Mouse (Mus musculus): ENCODE data around the gene Trim72.

The Trim72 gene

GRCm38 (mm10) chr7:128053061-128053460, 49.3 kb downstream of the Trim72 start:
- no peak for DNase-seq (ENCODE audit: low read depth)

DNA sequence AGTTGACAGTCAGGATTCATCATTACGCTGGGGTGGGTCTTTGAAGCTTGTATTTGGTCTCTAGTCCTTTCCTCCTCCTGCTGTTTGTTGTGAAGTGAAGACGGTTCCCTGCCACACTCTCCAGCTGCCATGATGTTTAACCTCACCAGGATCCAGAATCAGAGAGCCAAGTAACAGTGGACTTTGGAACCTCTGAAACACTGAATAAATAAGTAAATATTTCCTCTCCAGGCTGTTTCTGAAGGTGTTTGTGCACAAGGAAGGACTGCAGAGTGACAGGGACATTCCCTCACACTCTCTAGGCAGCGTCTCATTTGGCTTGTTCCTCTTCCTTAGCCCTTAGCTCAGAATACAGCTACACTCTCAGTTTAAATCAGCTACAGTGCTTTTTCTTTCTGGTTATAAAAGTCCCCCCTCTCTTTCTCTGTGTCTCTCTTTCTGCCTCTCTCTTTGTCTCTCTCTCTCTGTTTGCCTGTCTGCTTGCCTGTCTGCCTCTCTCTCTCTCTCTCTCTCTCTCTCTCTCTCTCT, 53.2 kb downstream of the Trim72 start:
- no peak for DNase-seq (ENCODE audit: low read depth)

GRCm38 (mm10) chr7:128057860-128058259, 54.1 kb downstream of the Trim72 start:
- no peak for DNase-seq (ENCODE audit: low read depth)

DNA sequence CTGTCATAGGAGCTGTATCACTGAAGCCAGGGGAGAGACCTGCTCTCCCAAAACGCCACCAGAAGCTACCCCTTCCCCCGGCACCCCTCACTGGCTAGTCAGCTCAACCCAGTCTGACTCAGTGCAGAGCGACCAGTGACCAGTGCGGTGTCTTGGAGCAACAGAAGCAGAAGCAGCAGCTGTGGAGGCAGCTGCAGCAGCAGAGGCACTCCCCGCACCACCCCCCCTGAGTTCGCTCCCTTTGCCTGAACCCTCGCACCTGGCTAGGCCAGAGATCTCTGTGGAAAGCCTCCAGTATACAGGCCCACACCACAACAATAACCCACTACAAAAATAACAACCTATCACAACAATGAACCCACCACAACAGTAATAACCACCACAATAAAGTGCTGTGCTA, 54.8 kb downstream of the Trim72 start:
- DNase-seq (ENCODE audit: low read depth): no peak

DNA sequence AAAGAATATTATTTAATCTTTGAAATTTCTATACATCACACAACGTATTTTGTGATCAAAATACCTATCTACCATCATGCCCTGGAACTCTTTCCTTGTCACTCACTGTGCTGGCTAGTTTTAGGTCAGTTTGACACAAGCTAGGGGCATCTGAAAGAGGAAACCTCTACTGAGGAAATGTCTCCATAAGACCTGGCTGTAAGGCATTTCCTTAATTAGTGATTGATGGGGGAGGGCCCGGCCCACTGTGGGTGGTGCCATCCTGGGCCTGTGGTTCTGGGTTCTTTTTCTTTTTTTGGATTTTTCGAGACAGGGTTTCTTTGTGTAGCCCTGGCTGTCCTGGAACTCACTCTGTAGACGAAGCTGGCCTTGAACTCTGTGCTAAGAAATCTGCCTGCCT, 55.3 kb downstream of the Trim72 start:
- DNase-seq (ENCODE audit: low read depth): no peak
